Mouse (Mus musculus) C2C12 (cell line): ENCODE results near the gene Rfx3.

ENCODE experiments used
- CTCF ChIP-seq: IDR thresholded peaks from one replicate; pipeline ENCODE4 v1.5.1; 2011; ENCODE audit not compliant: control insufficient read depth, insufficient read depth, insufficient read length
- MAX ChIP-seq: IDR thresholded peaks from one replicate; pipeline ENCODE4 v1.6.1; 2011; ENCODE audit warnings: mild to moderate bottlenecking, control low read depth
- USF1 ChIP-seq: IDR thresholded peaks from one replicate; pipeline ENCODE4 v1.6.1; 2011; ENCODE audit warnings: low read depth, mild to moderate bottlenecking, control low read depth, moderate library complexity

- TF ChIP-seq CTCF, result no peak
- TF ChIP-seq MAX, result no peak
- no peak for TF ChIP-seq USF1
Measured at GRCm38 (mm10) chr19:27838635-27839034, 172.3 kb downstream of the Rfx3 start.
